Mouse (Mus musculus) embryonic fibroblast, embryonic 13.5 days (primary cell): ENCODE results near the gene Sptlc2.

Experiments
- CTCF ChIP-seq: IDR thresholded peaks from 2 replicates; pipeline ENCODE4 v1.5.1; 2011; ENCODE audit warnings: mild to moderate bottlenecking, control low read depth, low read length, moderate library complexity, borderline replicate concordance; ENCODE audit not compliant: insufficient read depth
- POLR2A ChIP-seq: IDR thresholded peaks from 2 replicates; pipeline ENCODE4 v1.6.1; 2011; ENCODE audit warnings: low read depth, mild to moderate bottlenecking, control low read depth, low read length, moderate library complexity

DNA sequence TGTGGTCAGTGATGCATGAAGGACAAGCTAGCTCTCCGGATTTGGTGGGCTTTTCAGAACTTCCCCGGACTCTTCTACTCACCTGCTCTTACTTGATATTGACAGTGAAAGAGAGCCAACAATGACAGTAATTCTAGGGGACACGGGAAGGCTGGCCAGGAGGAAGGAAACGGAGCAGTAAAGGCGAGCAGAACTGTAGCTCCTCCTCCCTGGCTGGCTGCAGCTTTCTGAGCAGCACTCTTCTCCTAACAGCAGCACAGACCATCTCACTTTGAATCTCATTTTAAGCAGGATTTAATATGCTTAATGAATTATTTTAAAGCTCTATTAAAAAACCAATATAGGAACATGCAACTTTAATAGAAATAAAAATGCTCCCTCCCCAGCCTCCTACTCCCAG is 56.2 kb downstream of the Sptlc2 start:
- TF ChIP-seq CTCF (no peak), POLR2A (no peak)
